Mouse (Mus musculus) stomach, postnatal 0 days (tissue): ENCODE results near the gene Garnl3. TPM values are rescaled to one million over a fixed set of nuclear protein-coding genes. Genes with fewer than 3 reads are reported as not detected.

Experiments
- ATAC-seq: fragments of 200-750 bp; cut with Nextera tagmentation; 2 replicates; pipeline ENCODE4 v1.8.0; 2017; ENCODE audit not compliant: low FRiP score, low TSS enrichment
- DNase-seq: peaks from one replicate; pipeline ENCODE4 v3.0.0-alpha.2; 2016; ENCODE audit warnings: low spot score
- H3K27ac ChIP-seq: fragments of 300-500 bp; sonication (generic); replicated peaks from 2 replicates; pipeline ENCODE4 v1.5.1; 2014; ENCODE audit warnings: mild to moderate bottlenecking, control low read depth
- H3K27me3 ChIP-seq: fragments of 300-500 bp; sonication (generic); 2 replicates; pipeline ENCODE4 v1.6.1; 2014; ENCODE audit warnings: low read length; ENCODE audit not compliant: control insufficient read depth, insufficient read depth
- H3K36me3 ChIP-seq: fragments of 300-500 bp; sonication (generic); 2 replicates; pipeline ENCODE4 v1.6.1; 2014; ENCODE audit warnings: low read length, mixed read lengths; ENCODE audit not compliant: control insufficient read depth, insufficient read depth
- H3K4me1 ChIP-seq: fragments of 300-500 bp; sonication (generic); replicated peaks from 2 replicates; pipeline ENCODE4 v1.6.1; 2014; ENCODE audit warnings: antibody characterized with exemption; ENCODE audit not compliant: control insufficient read depth, insufficient read depth
- H3K4me2 ChIP-seq: fragments of 300-500 bp; sonication (generic); replicated peaks from 2 replicates; pipeline ENCODE4 v1.6.1; 2014; ENCODE audit warnings: low read depth, mild to moderate bottlenecking, control low read depth, moderate library complexity
- H3K4me3 ChIP-seq: fragments of 300-500 bp; sonication (generic); 2 replicates; pipeline ENCODE4 v1.5.1; 2014; ENCODE audit warnings: low read depth, low read length, control low read depth
- H3K9ac ChIP-seq: fragments of 300-500 bp; sonication (generic); 2 replicates; pipeline ENCODE4 v1.6.1; 2014; ENCODE audit warnings: mild to moderate bottlenecking, low read length, control low read depth, mixed read lengths
- H3K9me3 ChIP-seq: fragments of 300-500 bp; sonication (generic); 2 replicates; pipeline ENCODE4 v1.6.1; 2016; ENCODE audit warnings: low read length; ENCODE audit not compliant: control insufficient read depth
- CTCF ChIP-seq: IDR thresholded peaks from 2 replicates; pipeline ENCODE4 v1.5.1; 2016; ENCODE audit warnings: antibody characterized with exemption, low read depth, mild to moderate bottlenecking, moderate library complexity
- EP300 ChIP-seq: optimal IDR thresholded peaks from 2 replicates; pipeline ENCODE3; 2016; ENCODE audit warnings: antibody characterized with exemption
- WGBS: fragments of 180-500 bp; shearing (Covaris S2); extraction: QIAGEN DNeasy Blood & Tissue Kit; methylation state at CpG from one replicate; pipeline ENCODE4 v1.1.7; 2014; 5-methylcytosine and 5-hydroxymethylcytosine counted together
- polyA plus RNA-seq: library from polyadenylated mRNA; unstranded; fragments of >200 nt; fragmentation: Nextera tagmentation; extraction: Ambion mirVana; gene quantifications from 2 replicates; pipeline ENCODE4 v1.2.1, GENCODE M21; 2015

The Garnl3 gene
- polyA plus RNA-seq, 1 experiment from 2014 or later, result 5.6 TPM

DNA sequence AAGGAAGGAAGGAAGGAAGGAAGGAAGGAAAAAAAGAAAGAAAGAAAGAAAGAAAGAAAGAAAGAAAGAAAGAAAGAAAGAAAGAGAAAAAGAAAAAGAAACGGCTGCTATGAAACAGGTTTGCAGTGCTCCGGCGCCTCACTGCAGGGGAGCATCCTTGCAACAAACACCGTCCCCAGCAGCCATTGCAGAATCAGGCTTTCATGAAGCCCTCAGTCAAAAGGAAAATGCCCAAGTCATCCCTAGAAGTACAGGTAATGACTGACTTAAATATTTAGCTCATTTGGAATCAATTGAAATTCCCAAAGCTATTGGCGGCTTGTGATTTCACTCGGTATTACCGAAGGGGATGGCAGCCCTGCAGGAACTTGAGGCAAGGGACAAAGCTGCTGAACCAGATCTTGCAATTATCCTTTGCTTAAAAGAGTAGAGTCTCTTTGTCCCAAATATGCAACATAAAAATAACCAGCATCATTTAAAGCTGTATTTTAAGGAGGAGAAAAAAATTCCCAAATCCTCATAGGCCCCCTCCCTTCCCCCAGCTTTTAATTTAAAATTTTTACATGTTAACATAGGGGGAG is 45.3 kb downstream of the Garnl3 start:
- no peaks in the 10 kb centered on the region for H3K4me1 ChIP-seq
- ATAC-seq, result no peak
- H3K36me3 ChIP-seq, result no peaks in the 10 kb centered on the region
- no peak overlapping the region for H3K4me2 ChIP-seq
- DNase-seq, result no peak
- H3K27me3 ChIP-seq, result no peaks in the 10 kb centered on the region
- H3K9me3 ChIP-seq, result no peaks in the 10 kb centered on the region
- H3K4me3 ChIP-seq, result no peak overlapping the region
- H3K9ac ChIP-seq, result no peak overlapping the region
- 72% methylated on average over 7 of the region's 7 CpGs for WGBS
- no peak overlapping the region for H3K27ac ChIP-seq
- TF ChIP-seq CTCF (no peak), EP300 (no peak)

DNA sequence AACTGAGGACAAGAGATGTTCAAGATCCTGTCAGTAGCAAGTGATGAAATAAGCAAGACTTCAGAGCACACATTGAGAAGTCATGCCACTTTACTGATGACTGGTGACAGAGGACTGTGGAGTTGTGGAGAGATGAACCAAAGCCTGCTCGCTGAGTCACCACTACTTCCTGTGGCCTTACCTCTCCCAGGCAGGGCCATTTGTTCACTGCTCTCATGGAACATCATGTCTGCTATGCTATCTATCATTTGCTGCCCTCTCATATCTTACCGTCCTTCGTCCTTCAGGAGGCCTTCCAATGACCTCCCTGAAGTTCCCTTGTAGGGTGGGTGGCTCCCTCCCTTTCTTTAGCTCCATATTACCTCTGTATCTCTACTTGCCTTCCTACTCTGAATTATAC is 47.2 kb downstream of the Garnl3 start:
- Histone ChIP-seq H3K9me3 (no peaks in the 10 kb centered on the region), H3K4me1 (no peaks in the 10 kb centered on the region), H3K27me3 (no peaks in the 10 kb centered on the region), H3K36me3 (no peaks in the 10 kb centered on the region), H3K4me2 (no peak overlapping the region), H3K27ac (no peak overlapping the region), H3K9ac (no peak overlapping the region), H3K4me3 (no peak overlapping the region)
- TF ChIP-seq CTCF (no peak), EP300 (no peak)
- DNase-seq (no peak), ATAC-seq (no peak)
- WGBS, result 71% methylated on average over 3 of the region's 3 CpGs

DNA sequence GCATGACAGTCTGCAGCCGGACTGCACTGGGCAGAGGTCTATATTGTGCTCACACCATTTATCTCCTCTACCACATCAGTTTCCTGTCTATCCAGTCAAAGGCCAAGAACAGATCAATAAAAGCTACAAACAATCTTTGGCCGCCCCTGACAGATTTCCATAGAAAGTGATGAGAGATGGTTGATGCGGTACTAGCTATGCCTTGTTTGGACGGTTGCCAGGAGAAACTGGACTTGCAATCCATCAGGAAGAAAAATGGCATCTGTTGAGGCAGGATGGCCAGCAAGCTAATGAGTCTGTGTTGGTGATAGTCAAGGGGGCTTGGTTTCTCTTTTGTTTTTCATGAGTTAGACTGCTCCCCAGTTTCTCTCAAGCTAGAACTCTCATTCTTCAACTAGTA is 51.3 kb downstream of the Garnl3 start:
- Histone ChIP-seq H3K9ac (no peak overlapping the region), H3K4me1 (no peaks in the 10 kb centered on the region), H3K4me2 (no peak overlapping the region), H3K9me3 (no peaks in the 10 kb centered on the region), H3K27ac (no peak overlapping the region), H3K27me3 (no peaks in the 10 kb centered on the region), H3K4me3 (no peak overlapping the region), H3K36me3 (no peaks in the 10 kb centered on the region)
- no peak for TF ChIP-seq EP300
- no peak for TF ChIP-seq CTCF
- WGBS, result 28% methylated on average over 4 of the region's 4 CpGs
- DNase-seq, result no peak
- no peak for ATAC-seq

DNA sequence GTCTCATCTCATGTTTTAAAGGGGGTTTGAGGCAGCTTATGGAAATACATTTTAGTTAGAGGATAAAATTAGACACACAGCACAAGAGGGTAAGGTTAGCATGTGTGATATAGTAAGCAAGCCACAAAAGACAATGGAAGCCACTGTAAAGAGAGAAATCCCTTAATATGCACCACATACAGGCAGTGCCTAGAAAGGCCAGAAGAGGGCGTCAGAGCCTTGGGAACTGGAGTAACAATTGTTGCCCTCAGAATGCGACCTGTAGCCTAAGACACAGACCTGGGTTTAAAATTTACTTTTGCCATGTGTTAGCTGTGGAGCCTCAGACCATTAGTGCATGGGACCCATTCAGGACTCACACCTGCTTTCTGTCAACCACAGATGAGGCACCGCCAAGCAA is 54.2 kb downstream of the Garnl3 start:
- H3K9ac ChIP-seq, result no peak overlapping the region
- no peaks in the 10 kb centered on the region for H3K36me3 ChIP-seq
- H3K27me3 ChIP-seq, result no peaks in the 10 kb centered on the region
- H3K4me2 ChIP-seq, result no peak overlapping the region
- H3K9me3 ChIP-seq, result no peaks in the 10 kb centered on the region
- DNase-seq, result peak; percentile 48
- H3K27ac ChIP-seq, result no peak overlapping the region
- H3K4me3 ChIP-seq, result no peak overlapping the region
- TF ChIP-seq EP300 (no peak), CTCF (peak; percentile 72)
- ATAC-seq, result no peak
- 27% methylated on average over 3 of the region's 3 CpGs for WGBS
- H3K4me1 ChIP-seq, result no peaks in the 10 kb centered on the region

- Histone ChIP-seq H3K9me3 (no peaks in the 10 kb centered on the region), H3K4me3 (no peak overlapping the region), H3K4me1 (no peaks in the 10 kb centered on the region), H3K27me3 (no peaks in the 10 kb centered on the region), H3K27ac (no peak overlapping the region), H3K36me3 (no peaks in the 10 kb centered on the region), H3K9ac (no peak overlapping the region), H3K4me2 (no peak overlapping the region)
- TF ChIP-seq CTCF (no peak), EP300 (no peak)
- 69% methylated on average over 2 of the region's 2 CpGs for WGBS
- no peak for DNase-seq
- no peak for ATAC-seq
Measured at GRCm38 (mm10) chr2:33074931-33075330, 56.5 kb downstream of the Garnl3 start.

- TF ChIP-seq CTCF, result no peak
- no peak for TF ChIP-seq EP300
- Histone ChIP-seq H3K27me3 (no peaks in the 10 kb centered on the region), H3K27ac (no peak overlapping the region), H3K36me3 (no peaks in the 10 kb centered on the region), H3K4me2 (no peak overlapping the region), H3K9me3 (no peaks in the 10 kb centered on the region), H3K4me3 (no peak overlapping the region), H3K4me1 (no peaks in the 10 kb centered on the region), H3K9ac (no peak overlapping the region)
- DNase-seq (no peak), ATAC-seq (no peak)
- WGBS, result 62% methylated on average over 3 of the region's 3 CpGs
Measured at GRCm38 (mm10) chr2:33074188-33074587, 57.3 kb downstream of the Garnl3 start.
